Mouse (Mus musculus) thymus, adult 2 months (tissue): ENCODE measurements at regions not wholly inside any gene's neighbourhood (a gene's known extent, or its start where the extent isn't known, plus 50 kb on each side); places are given as distances from the start of the nearest gene placed in this dataset.
A peak's percentile ranks its signal among the peaks of the same experiment; 100 is the strongest.

Source experiments
- DNase-seq: peaks from one replicate; pipeline ENCODE4 v3.0.0; 2021
- H3K27ac ChIP-seq: fragments of 200-500 bp; 2 replicates; pipeline ENCODE4 v1.5.1; 2012; ENCODE audit warnings: low read length, control low read depth; ENCODE audit not compliant: control insufficient read depth, insufficient read depth
- H3K27me3 ChIP-seq: fragments of 200-500 bp; 2 replicates; pipeline ENCODE4 v1.6.1; 2012; ENCODE audit warnings: mild to moderate bottlenecking, low read length, moderate library complexity, mixed read lengths; ENCODE audit not compliant: control insufficient read depth, insufficient read depth
- H3K36me3 ChIP-seq: fragments of 200-500 bp; 2 replicates; pipeline ENCODE4 v1.6.1; 2012; ENCODE audit warnings: mild to moderate bottlenecking, low read length, moderate library complexity; ENCODE audit not compliant: control insufficient read depth, insufficient read depth
- H3K4me1 ChIP-seq: fragments of 200-500 bp; replicated peaks from 2 replicates; pipeline ENCODE4 v1.6.1; 2012; ENCODE audit warnings: low read length; ENCODE audit not compliant: control insufficient read depth, insufficient read depth
- H3K4me3 ChIP-seq: fragments of 200-500 bp; 2 replicates; pipeline ENCODE4 v1.5.1; 2012; ENCODE audit warnings: mild to moderate bottlenecking, low read length, control low read depth, moderate library complexity; ENCODE audit not compliant: control insufficient read depth, insufficient read depth
- CTCF ChIP-seq: fragments of 200-500 bp; IDR thresholded peaks from 2 replicates; pipeline ENCODE4 v1.5.1; 2012; ENCODE audit warnings: mild to moderate bottlenecking, control low read depth, low read length, moderate library complexity, borderline replicate concordance; ENCODE audit not compliant: control insufficient read depth, poor library complexity, insufficient read depth; ENCODE audit errors: extremely low read depth
- POLR2A ChIP-seq: fragments of 200-500 bp; IDR thresholded peaks from 2 replicates; pipeline ENCODE4 v1.6.1; 2012; ENCODE audit warnings: mild to moderate bottlenecking, low read length, control low read depth, moderate library complexity; ENCODE audit not compliant: control insufficient read depth, poor library complexity, insufficient read depth; ENCODE audit errors: extremely low read depth
- WGBS: fragments of 180-500 bp; shearing (Covaris S2); methylation state at CpG from one replicate; pipeline ENCODE4 v1.1.7; 2018; 5-methylcytosine and 5-hydroxymethylcytosine counted together

DNA sequence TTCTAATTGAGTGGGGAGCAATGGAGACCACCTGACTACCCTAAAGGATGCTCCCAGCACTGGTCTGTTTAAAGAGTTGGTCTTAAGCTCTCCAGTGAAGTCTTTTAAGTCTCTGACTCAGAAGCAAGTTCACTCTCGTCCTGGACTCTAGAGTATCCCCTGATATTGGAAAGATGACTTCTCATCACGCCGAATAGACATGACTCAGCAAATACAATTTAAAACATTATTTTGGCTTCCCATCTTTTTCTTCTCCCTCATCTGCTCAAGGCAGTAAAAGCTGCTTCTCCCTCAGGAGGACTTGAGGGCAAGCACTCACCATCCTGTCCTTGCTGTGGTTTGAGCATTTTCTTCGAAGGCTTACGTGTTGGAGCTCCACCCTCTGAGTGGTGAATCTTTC lies 92.7 kb upstream of the Max start:
- H3K4me3 ChIP-seq, result no peak overlapping the region
- no peak overlapping the region for H3K27ac ChIP-seq
- 46% methylated on average over 5 of the region's 5 CpGs for WGBS
- peaks cover 9% of the 10 kb centered on the region for H3K4me1 ChIP-seq
- TF ChIP-seq POLR2A, result no peak
- H3K27me3 ChIP-seq, result no peaks in the 10 kb centered on the region
- DNase-seq, result no peak
- no peaks in the 10 kb centered on the region for H3K36me3 ChIP-seq

DNA sequence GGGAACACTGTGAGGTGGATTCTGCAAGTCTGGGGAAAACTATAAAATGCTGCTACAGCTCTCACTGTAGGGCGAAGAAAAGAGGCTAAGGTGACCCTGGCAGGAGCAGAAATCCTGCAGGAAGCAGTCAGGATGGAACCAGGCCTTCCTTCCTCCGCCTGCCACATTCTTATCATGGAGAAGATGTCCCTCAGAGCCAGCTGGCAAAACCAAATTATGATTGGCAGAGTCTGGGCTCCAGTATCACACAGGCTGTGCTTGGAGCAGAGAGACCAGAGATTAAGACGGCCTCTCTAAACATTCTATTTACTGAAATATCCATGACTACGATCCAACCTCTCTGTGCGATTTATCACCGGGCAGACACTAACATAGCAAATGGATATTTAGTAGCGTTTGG lies 92.2 kb upstream of the Max start:
- Histone ChIP-seq H3K4me1 (peaks cover 9% of the 10 kb centered on the region), H3K27ac (no peak overlapping the region), H3K36me3 (no peaks in the 10 kb centered on the region), H3K27me3 (no peaks in the 10 kb centered on the region), H3K4me3 (no peak overlapping the region)
- 94% methylated on average over 7 of the region's 7 CpGs for WGBS
- DNase-seq, result no peak
- no peak for TF ChIP-seq POLR2A
- TF ChIP-seq CTCF, result no peak

DNA sequence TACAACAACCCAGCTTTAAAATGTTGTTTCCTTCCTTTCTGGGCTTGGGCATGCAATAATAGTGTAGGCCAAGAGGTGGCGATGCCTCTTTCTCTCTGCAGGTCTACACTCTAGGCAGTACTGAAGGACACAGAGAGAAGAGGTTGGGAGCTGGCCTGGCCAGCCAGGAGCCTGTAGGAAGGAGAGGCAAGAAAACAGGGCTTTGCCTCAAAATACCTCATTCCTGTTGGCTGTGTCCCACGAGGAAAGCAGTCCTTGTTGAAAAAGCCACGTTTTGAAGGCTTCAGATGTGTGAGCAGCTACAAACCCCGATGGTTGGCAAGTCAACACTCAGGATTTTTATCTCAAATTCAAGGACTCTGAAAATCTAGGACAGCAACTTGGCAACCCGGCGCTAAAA lies 90.9 kb upstream of the Max start:
- Histone ChIP-seq H3K27ac (no peak overlapping the region), H3K4me3 (no peak overlapping the region)
- DNase-seq, result peak; percentile 73

DNA sequence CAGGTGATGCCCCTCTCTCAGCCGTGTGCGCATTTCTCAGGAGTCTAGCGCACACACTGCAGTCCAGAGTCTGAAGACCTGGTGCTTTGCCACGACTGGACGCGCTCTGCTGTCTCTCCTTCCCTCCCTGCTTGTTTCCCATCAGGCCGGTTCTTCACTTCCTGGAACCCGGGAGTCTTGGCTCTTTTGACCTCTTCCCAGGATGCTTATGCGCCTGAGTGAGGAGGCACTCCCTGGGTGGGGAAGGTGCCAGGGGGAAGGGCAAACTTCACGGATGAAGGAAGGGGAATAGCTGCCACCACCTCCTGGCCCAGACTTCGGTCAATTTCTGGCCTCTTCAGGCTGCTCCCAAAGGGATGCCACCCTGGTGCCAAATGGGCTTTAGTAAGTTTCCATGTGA lies 86.4 kb upstream of the Max start:
- no peaks in the 10 kb centered on the region for H3K27me3 ChIP-seq
- H3K36me3 ChIP-seq, result no peaks in the 10 kb centered on the region
- no peak overlapping the region for H3K4me3 ChIP-seq
- H3K4me1 ChIP-seq, result peaks cover 3% of the 10 kb centered on the region; the same call in 1 of the 2 replicates
- TF ChIP-seq CTCF (no peak), POLR2A (no peak)
- WGBS, result 93% methylated on average over 11 of the region's 11 CpGs
- DNase-seq, result no peak
- H3K27ac ChIP-seq, result no peak overlapping the region

More for the DNA sequence above, 90.9 kb upstream of the Max start:
- H3K36me3 ChIP-seq, result no peaks in the 10 kb centered on the region
- no peaks in the 10 kb centered on the region for H3K27me3 ChIP-seq
- WGBS, result 65% methylated on average over 6 of the region's 6 CpGs
- peaks cover 9% of the 10 kb centered on the region for H3K4me1 ChIP-seq
- TF ChIP-seq POLR2A (no peak), CTCF (no peak)

DNA sequence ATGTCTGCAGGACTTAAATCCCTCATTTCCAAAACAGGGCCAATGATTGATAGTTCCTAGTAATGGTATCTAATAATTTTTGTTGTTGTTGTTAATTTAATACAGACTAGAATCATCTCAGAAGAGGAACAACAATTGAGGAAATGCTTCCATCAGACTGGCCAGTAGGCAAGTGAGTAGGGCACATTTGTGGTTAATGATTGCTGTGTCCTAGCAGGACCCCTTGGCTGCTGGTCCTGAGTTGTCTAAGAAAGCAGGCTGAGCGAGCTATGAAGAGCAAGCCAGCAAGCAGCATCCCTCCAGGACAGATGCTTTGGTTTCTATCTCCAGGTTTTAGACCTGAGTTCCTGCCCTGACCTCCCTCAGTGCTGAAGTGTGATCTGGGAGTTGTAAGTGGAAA lies 85.3 kb upstream of the Max start:
- DNase-seq, result no peak
- no peaks in the 10 kb centered on the region for H3K27me3 ChIP-seq
- 90% methylated on average over 1 of the region's 1 CpGs for WGBS
- no peaks in the 10 kb centered on the region for H3K4me1 ChIP-seq
- no peak for TF ChIP-seq POLR2A
- TF ChIP-seq CTCF, result no peak
- no peak overlapping the region for H3K27ac ChIP-seq
- H3K36me3 ChIP-seq, result no peaks in the 10 kb centered on the region
- no peak overlapping the region for H3K4me3 ChIP-seq

DNA sequence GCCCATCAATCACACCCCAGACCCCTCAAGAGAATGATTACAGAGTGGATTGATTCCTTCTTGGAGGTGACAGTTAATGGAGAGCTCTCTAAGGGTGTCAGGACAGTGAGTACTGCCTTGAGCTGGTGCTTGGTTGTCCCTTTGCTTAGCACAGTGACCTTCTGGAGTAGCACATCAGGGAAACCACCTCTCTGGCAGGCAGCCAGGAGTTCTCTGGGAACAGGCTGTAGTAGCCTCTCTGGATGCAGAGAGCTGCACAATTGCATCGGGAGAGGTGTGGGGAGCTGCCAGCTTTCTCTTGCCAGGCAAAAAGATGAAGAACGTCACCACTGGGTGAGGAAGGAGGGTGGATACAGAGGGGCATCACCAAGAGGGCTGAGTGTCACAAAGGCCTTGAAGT lies 84.0 kb upstream of the Max start:
- H3K36me3 ChIP-seq, result no peaks in the 10 kb centered on the region
- H3K27me3 ChIP-seq, result no peaks in the 10 kb centered on the region
- H3K27ac ChIP-seq, result no peak overlapping the region
- H3K4me1 ChIP-seq, result no peaks in the 10 kb centered on the region
- H3K4me3 ChIP-seq, result no peak overlapping the region
- DNase-seq, result no peak
- TF ChIP-seq CTCF, result no peak
- TF ChIP-seq POLR2A, result no peak
- 94% methylated on average over 2 of the region's 2 CpGs for WGBS

DNA sequence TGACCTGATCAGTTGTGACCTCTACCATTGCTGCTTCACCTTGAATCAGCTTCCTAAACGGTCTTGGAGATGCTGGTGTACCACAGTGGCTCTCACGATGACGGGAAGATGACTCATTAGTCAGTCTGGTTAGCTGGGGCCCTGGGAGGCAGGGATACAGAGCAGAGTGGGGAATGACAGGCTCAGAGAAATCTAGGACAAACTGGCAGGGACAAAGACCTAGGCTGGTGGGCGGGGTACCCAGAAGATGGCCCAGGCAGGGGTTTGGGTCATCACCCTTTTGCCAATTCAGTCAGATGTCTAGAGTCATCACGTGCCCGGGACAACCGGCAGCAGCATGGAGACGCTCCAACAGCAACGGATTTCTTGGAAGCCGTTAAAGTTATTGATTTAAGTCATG lies 83.4 kb upstream of the Max start:
- WGBS, result 98% methylated on average over 10 of the region's 10 CpGs
- TF ChIP-seq CTCF (no peak), POLR2A (no peak)
- no peak for DNase-seq

More for the DNA sequence above, 83.4 kb upstream of the Max start:
- no peak overlapping the region for H3K27ac ChIP-seq
- no peaks in the 10 kb centered on the region for H3K4me1 ChIP-seq
- H3K4me3 ChIP-seq, result no peak overlapping the region
- no peaks in the 10 kb centered on the region for H3K36me3 ChIP-seq
- H3K27me3 ChIP-seq, result no peaks in the 10 kb centered on the region
